Mouse (Mus musculus) thymus, adult 2 months (tissue): ENCODE data around the gene March8.

Source experiments
- CTCF ChIP-seq: fragments of 200-500 bp; IDR thresholded peaks from 2 replicates; pipeline ENCODE4 v1.5.1; 2012; ENCODE audit warnings: mild to moderate bottlenecking, control low read depth, low read length, moderate library complexity, borderline replicate concordance; ENCODE audit not compliant: control insufficient read depth, poor library complexity, insufficient read depth; ENCODE audit errors: extremely low read depth
- POLR2A ChIP-seq: fragments of 200-500 bp; IDR thresholded peaks from 2 replicates; pipeline ENCODE4 v1.6.1; 2012; ENCODE audit warnings: mild to moderate bottlenecking, low read length, control low read depth, moderate library complexity; ENCODE audit not compliant: control insufficient read depth, poor library complexity, insufficient read depth; ENCODE audit errors: extremely low read depth

DNA sequence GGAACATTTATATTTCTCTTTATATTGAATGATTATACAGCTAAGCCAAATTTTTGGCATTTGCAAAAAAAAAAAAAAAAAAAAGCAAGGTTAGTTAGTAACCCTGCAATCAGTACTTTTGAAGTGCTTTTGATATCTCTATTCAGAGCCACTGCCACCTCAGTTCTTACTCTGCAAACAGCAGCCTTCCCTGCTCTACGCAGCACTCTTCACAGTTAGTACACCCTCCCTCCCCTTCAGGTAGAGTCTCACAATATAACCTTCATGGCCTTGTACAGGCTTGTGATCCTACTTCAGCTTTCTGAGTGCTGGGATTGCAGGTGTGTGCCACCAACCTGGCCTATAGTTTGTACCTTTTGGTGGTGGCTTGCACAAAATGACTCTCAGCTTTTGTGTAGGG is 15.6 kb downstream of the March8 start:
- no peak for TF ChIP-seq POLR2A
- TF ChIP-seq CTCF = no peak
